Mouse (Mus musculus) ES-E14 (cell line): ENCODE measurements around the gene Bcl6. TPM values are rescaled to one million over a fixed set of nuclear protein-coding genes. Genes with fewer than 3 reads are reported as not detected.

Source experiments
- DNase-seq: peaks from one replicate; pipeline ENCODE4 v3.0.0-alpha.2; 2013; ENCODE audit warnings: low read depth, low spot score
- H3K27ac ChIP-seq: 2 replicates; pipeline ENCODE4 v1.5.1; 2012; ENCODE audit warnings: low read depth, mild to moderate bottlenecking, low read length, moderate library complexity, mixed read lengths; ENCODE audit not compliant: poor library complexity, insufficient read depth, severe bottlenecking
- H3K36me3 ChIP-seq: 2 replicates; pipeline ENCODE4 v1.6.1; 2012; ENCODE audit warnings: mild to moderate bottlenecking, low read length, moderate library complexity, mixed read lengths; ENCODE audit not compliant: control insufficient read depth, poor library complexity, insufficient read depth, severe bottlenecking
- H3K4me1 ChIP-seq, 2 experiments: fragments of 150-350 bp in 1 of 2; sonication (generic) in 1 of 2; 2 replicates each; pipeline ENCODE4 v1.6.1; 2012; ENCODE audit warnings: low read length in 2 of 2, mild to moderate bottlenecking in 1 of 2, mixed read lengths in 1 of 2; ENCODE audit not compliant: control insufficient read depth in 2 of 2, insufficient read depth in 2 of 2, poor library complexity in 1 of 2
- H3K4me3 ChIP-seq, 2 experiments: fragments of 150-350 bp in 1 of 2; sonication (generic) in 1 of 2; 2 replicates each; pipeline ENCODE4 v1.5.1; 2012; ENCODE audit warnings: low read length in 2 of 2, low read depth in 1 of 2, mild to moderate bottlenecking in 1 of 2, mixed read lengths in 1 of 2; ENCODE audit not compliant: insufficient read depth in 1 of 2, poor library complexity in 1 of 2, severe bottlenecking in 1 of 2
- H3K9ac ChIP-seq: 2 replicates; pipeline ENCODE4 v1.6.1; 2012; ENCODE audit warnings: low read depth, mild to moderate bottlenecking, low read length, mixed read lengths; ENCODE audit not compliant: poor library complexity, insufficient read depth, severe bottlenecking
- H3K9me3 ChIP-seq: fragments of 150-350 bp; sonication (generic); 2 replicates; pipeline ENCODE4 v1.6.1; 2012; ENCODE audit warnings: low read depth, mild to moderate bottlenecking, low read length; ENCODE audit not compliant: control insufficient read depth, insufficient read depth
- CHD2 ChIP-seq: IDR thresholded peaks from 2 replicates; pipeline ENCODE4 v1.6.1; 2014; ENCODE audit warnings: mild to moderate bottlenecking, low read depth, low read length, inconsistent platforms
- HCFC1 ChIP-seq: IDR thresholded peaks from 2 replicates; pipeline ENCODE4 v1.6.1; 2012; ENCODE audit warnings: low read length, inconsistent platforms, borderline replicate concordance; ENCODE audit not compliant: insufficient read depth
- MAFK ChIP-seq: IDR thresholded peaks from 2 replicates; pipeline ENCODE4 v1.6.1; 2014; ENCODE audit warnings: mild to moderate bottlenecking, low read depth, low read length, inconsistent platforms; ENCODE audit not compliant: insufficient read depth
- ZC3H11A ChIP-seq: IDR thresholded peaks from 2 replicates; pipeline ENCODE4 v1.6.1; 2012; ENCODE audit warnings: low read depth, mild to moderate bottlenecking, inconsistent platforms, low read length, borderline replicate concordance
- ZNF384 ChIP-seq: IDR thresholded peaks from 2 replicates; pipeline ENCODE4 v1.6.1; 2012; ENCODE audit warnings: low read depth, low read length, inconsistent platforms
- in situ Hi-C, 2 experiments: fragments of 600-800 bp; cut with MboI; formaldehyde crosslinking; loops; one replicate each; pipeline ENCODE4 v1.15.1; 2025; ENCODE audit warnings: low sequenced_read_pairs in 2 of 2, inconsistent platforms in 1 of 2; ENCODE audit not compliant: unreplicated experiment in 2 of 2
- total RNA-seq: library from RNA; depleted of rRNA; stranded (reverse); fragments of 300-350 nt; gene quantifications from 2 replicates; pipeline ENCODE4 v1.2.3, GENCODE M21; 2012

Bcl6 gene
- total RNA-seq, 1 experiment, result 1.5 TPM

DNA sequence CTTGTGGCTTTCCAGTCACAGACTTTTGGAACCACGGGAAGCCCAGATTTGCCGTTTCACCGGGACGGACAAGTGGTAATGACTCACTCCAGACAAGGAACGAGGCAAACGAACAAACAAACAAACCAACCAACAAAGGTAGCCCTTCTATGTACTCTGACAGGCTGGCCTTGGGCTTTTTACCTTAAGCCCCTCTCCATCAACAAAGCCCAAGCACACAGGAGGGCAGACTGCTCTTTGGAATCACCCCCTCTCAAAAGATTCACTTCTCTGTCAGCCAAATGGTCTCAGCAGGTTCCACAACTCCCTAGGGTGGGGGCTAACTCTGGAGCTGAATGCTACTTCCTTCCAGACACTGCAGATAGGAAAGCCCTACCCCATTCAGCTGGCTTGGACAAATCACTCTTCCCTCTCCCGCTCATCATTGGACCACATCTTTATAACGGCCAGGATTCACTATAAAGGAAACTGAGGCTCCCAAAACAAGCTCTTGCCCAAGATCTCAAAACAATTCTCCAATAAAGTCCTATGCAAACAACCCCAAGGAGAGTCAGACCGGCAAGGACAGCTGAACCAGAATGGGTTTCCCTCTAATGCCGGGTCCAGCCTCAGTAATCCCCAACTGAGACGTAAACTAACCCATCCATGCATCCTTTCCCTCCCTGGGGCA lies 8.3 kb downstream of the Bcl6 start:
- Histone ChIP-seq H3K9ac (no peak overlapping the region), H3K4me3 (peak overlapping the region in 1 of 2 experiments; percentile 53; a peak in 1 of 4 replicates), H3K4me1 (peaks cover 6 to 12% of the 10 kb centered on the region in 2 experiments; a peak in 2 of 4 replicates), H3K27ac (no peak overlapping the region), H3K36me3 (no peaks in the 10 kb centered on the region), H3K9me3 (no peaks in the 10 kb centered on the region)
- in situ Hi-C loops, result loop anchor here (10.0 to 25.0 kb wide), 4 partner anchors 332 to 1284 kb away; no protein-coding TSS in a partner anchor
- TF ChIP-seq MAFK (no peak), HCFC1 (no peak), ZNF384 (no peak), CHD2 (no peak), ZC3H11A (no peak)
- DNase-seq, result no peak

DNA sequence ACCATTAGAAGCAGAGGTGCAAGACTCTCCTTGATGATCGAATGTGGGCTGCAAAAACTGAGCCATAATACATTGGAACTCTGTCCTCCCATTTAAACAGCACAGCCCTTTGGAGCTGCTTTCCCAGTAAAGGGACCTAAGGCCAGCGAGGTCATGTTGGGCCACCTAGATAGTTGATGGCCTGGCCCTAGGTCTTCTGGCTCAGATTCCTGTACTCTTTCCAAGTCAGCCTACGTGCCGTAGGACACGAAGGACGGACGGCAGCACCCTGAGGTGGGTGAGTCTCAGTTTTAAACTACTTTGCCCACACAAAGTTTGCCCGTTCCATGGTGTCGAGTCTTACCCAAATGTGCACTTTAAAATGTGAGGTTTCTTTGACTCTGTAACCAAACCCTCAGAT lies 9.2 kb downstream of the Bcl6 start:
- no peak for DNase-seq
- Histone ChIP-seq H3K9ac (no peak overlapping the region), H3K36me3 (no peaks in the 10 kb centered on the region), H3K4me1 (peaks cover 6 to 7% of the 10 kb centered on the region in 2 experiments; a peak in 2 of 4 replicates), H3K4me3 (no peak overlapping the region), H3K27ac (no peak overlapping the region), H3K9me3 (no peaks in the 10 kb centered on the region)
- TF ChIP-seq CHD2 (no peak), MAFK (no peak), ZC3H11A (no peak)
- in situ Hi-C loops, result loop anchor here (25.0 kb wide), 2 partner anchors 333 to 1083 kb away; no protein-coding TSS in a partner anchor

DNA sequence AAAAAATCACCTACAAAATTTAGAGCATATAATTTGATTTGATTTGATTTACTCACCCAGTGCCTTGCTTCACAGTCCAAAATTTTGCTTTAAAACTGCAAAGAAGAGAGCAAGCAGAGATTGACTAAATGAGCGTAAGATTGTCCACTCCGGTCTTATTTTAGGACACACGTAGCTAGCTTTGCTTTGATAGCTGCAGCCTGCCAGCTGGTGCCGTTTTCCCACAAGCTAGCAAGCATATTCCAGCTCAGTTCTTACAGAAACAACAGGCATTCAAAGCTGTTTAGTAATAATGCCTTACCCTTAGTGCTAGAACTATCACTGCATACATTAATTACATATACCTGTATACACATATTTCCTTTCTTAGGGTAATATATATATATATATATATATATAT lies 10.2 kb downstream of the Bcl6 start:
- Histone ChIP-seq H3K36me3 (no peaks in the 10 kb centered on the region), H3K9ac (no peak overlapping the region), H3K4me3 (no peak overlapping the region), H3K4me1 (peaks cover 4 to 7% of the 10 kb centered on the region in 2 experiments; a peak in 1 of 4 replicates), H3K27ac (no peak overlapping the region), H3K9me3 (no peaks in the 10 kb centered on the region)
- in situ Hi-C loops, result loop anchor here (25.0 kb wide), 2 partner anchors 334 to 1084 kb away; no protein-coding TSS in a partner anchor
- no peak for DNase-seq
- TF ChIP-seq ZNF384, result no peak

DNA sequence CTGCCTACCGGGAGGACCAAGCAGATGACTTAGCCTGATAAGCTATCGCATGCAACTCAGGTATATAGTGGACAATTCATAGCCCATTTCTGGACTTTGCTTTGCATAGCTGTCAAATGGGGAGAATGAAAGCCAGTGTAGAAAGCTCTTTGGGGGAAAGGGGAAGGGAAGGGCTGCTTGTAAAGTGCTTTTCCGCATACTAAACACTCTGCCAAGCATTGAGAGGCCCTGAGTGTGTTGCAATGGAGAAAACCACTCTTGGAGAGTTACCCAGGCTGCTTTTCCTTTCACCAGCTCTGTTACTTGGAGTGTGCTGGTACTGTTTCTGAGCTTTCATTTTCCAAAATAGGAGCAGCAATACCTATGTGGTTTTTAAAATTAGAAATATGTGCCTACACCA lies 10.9 kb downstream of the Bcl6 start:
- H3K27ac ChIP-seq, result no peak overlapping the region
- in situ Hi-C loops, result loop anchor here (25.0 kb wide), 2 partner anchors 335 to 1085 kb away; no protein-coding TSS in a partner anchor
- DNase-seq, result no peak

More for the DNA sequence above, 10.9 kb downstream of the Bcl6 start:
- no peaks in the 10 kb centered on the region for H3K9me3 ChIP-seq
- no peak overlapping the region for H3K4me3 ChIP-seq
- no peaks in the 10 kb centered on the region for H3K36me3 ChIP-seq
- H3K4me1 ChIP-seq, result peaks cover 4 to 5% of the 10 kb centered on the region in 2 experiments; a peak in 1 of 4 replicates
- no peak for TF ChIP-seq CHD2
- no peak for TF ChIP-seq MAFK
- no peak for TF ChIP-seq ZNF384
- TF ChIP-seq ZC3H11A, result no peak
- TF ChIP-seq HCFC1, result no peak
- no peak overlapping the region for H3K9ac ChIP-seq
